Mouse (Mus musculus) cortical plate, adult 2 months (tissue): ENCODE results near the gene Eml2. TPM values are rescaled to one million over a fixed set of nuclear protein-coding genes. Genes with fewer than 3 reads are reported as not detected.
A peak's percentile ranks its signal among the peaks of the same experiment; 100 is the strongest.

Experiments used
- H3K27ac ChIP-seq: fragments of 200-500 bp; 2 replicates; pipeline ENCODE4 v1.5.1; 2012; ENCODE audit warnings: low read length, control low read depth, inconsistent platforms; ENCODE audit not compliant: insufficient read depth
- H3K4me1 ChIP-seq: fragments of 200-500 bp; 2 replicates; pipeline ENCODE4 v1.6.1; 2011; ENCODE audit warnings: low read length; ENCODE audit not compliant: control insufficient read depth, insufficient read depth
- H3K4me3 ChIP-seq: fragments of 200-500 bp; 2 replicates; pipeline ENCODE4 v1.5.1; 2011; ENCODE audit warnings: mild to moderate bottlenecking, low read length, control low read depth; ENCODE audit not compliant: insufficient read depth
- CTCF ChIP-seq: fragments of 200-500 bp; IDR thresholded peaks from 2 replicates; pipeline ENCODE4 v1.5.1; 2011; ENCODE audit warnings: mild to moderate bottlenecking, control low read depth, low read length; ENCODE audit not compliant: insufficient read depth; ENCODE audit errors: extremely low read depth
- POLR2A ChIP-seq: fragments of 200-500 bp; IDR thresholded peaks from 2 replicates; pipeline ENCODE4 v1.6.1; 2011; ENCODE audit warnings: mild to moderate bottlenecking, low read length, control low read depth; ENCODE audit not compliant: insufficient read depth; ENCODE audit errors: extremely low read depth
- polyA plus RNA-seq: library from polyadenylated mRNA; depleted of rRNA; stranded (reverse); fragments of >200 nt; gene quantifications from 2 replicates; pipeline ENCODE4 v1.2.3, GENCODE M21; 2012

The Eml2 gene
- polyA plus RNA-seq, 1 experiment = 156 TPM

DNA sequence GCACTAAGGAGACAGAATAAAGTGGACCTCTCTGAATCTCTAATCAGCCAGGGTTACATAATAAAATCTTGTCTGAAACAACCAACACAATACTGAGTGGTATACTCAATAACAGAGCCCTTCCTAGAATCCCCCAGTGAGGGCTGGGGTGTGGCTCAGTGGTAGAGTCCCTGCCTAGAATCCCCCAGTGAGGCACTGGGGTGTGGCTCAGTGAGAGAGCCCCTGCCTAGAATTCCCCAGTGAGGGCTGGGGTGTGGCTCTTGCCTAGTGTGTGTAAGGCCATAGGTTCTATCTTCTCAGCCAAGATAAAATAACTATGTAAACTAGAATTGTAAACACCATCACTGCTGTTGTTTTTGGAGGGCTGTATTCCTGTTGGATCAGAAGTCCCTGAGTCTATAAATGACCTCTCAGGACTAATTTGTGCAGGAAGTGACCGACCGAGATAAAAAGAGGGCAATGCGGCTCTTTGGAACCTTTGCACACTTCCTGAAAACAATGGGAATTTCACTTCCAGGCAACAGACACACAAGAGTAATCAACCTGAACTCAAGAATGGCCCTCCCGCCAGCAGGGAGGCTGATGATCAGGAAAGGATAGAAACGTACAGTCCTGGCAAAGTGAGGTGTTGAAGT lies 34.9 kb downstream of the Eml2 start:
- no peak for TF ChIP-seq CTCF
- no peak for TF ChIP-seq POLR2A
- Histone ChIP-seq H3K4me1 (0 out of 2 replicates have a peak, but pooled peaks cover 2% of the 10 kb centered on the region), H3K27ac (no peak overlapping the region), H3K4me3 (no peak overlapping the region)

DNA sequence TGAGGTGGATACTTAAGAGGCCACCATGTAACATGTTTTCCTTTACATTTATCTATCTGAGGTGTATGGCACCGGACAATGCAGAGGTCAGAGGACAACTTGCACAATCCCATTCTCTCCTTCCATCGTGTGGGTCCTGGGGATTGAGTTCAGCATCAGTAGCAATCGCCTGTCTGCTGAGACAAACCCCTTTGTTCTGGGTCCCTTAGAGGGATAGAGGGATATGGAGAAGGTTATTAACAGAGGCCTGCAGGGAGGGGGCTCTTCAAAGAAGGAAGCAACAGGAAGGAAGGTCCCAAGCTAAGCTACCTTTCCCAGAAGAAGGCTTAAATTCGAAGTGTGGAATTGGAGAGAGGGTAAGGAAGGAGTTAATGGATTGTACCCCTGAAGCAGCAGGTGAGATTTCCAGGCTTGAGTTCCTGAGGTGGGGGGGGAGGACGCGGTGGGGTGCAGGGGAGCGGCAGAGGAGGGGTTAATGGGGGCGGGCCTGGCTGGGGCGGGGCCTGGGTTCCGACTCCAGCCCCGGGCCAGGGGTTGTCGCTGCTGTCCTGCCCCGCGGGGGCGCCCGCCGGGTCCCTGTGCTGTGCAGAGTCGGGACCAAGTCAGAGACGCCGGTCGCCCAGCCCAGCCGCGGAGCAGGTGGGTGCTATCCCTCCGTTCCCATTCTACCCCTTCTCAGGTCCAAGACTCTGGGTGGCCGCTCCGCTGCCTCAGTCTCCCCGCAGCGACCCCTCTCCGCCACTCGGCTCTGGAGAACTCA lies 36.0 kb downstream of the Eml2 start, which contains the start of gene Gpr4:
TSS of gene Gpr4 (plus strand) at position 543 of the 760 bp plus-strand sequence.
- no peak for TF ChIP-seq POLR2A
- TF ChIP-seq CTCF = no peak
- Histone ChIP-seq H3K4me3 (peak within 1 kb of the TSS; percentile 36), H3K27ac (peak within 1 kb of the TSS; percentile 27; the same call in 1 of the 2 replicates), H3K4me1 (0 out of 2 replicates have a peak, but pooled peaks cover 2% of the 10 kb centered on the region)

DNA sequence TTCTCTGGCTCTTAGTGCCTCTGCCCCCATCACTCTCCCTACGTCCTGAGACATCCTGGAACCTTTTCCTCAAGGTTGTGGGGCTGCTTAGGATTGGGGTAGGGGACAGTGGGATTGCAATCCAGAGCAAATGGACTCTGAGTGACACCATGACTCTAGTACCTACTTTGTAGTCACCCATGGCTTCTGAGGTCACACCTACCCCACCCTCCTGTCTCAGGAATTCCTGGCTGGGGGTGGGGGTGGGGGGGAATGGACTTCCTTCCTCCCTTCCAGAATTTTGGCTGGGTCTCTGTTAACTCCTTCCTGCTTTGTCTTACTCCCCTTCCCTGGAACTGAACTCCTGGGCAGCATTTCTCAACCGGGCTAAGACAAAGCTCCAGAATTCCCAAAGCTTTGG lies 37.2 kb downstream of the Eml2 start:
- Histone ChIP-seq H3K4me1 (0 out of 2 replicates have a peak, but pooled peaks cover 2% of the 10 kb centered on the region), H3K27ac (no peak overlapping the region), H3K4me3 (peak overlapping the region; percentile 36)
- TF ChIP-seq CTCF (no peak), POLR2A (no peak)

DNA sequence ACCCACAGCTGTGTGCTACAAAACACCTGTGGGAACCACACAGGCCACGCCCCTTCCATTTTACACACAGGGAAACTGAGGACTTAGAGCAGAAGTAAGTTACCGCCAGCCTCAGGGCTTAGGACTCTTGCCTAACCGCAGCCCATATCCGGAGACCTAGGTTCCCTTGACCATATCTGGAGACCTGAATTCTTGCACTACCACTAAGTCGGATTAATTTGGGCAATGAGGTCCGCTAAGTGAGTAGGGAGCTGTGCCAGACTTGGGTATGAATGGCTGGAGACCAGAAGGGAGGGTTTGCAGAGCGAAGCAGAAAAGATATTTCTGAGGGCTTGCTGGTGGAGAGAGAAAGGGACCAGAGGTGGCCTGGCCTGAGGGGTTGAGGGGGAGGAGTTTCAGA lies 38.1 kb downstream of the Eml2 start:
- TF ChIP-seq POLR2A (no peak), CTCF (no peak)
- 0 out of 2 replicates have a peak, but pooled peaks cover 2% of the 10 kb centered on the region for H3K4me1 ChIP-seq

DNA sequence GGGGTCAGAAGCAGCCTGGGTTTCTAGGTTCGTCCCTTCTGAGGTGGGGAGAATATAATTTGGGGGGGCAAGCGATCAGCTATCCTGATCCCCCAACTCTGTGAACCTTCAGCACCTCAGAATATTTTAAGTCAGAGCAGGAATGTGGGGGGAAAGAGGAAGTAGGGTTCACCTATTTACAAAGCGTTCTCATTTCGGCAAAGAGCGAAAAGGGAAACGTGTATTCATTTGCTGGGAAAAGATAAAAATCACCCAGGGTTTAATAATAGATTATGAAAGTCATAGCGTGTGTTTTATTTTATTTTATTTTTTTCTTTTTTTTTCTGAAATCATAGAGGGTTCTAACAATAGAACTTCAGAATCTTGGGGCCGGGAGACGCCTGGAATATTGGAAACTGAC lies 38.7 kb downstream of the Eml2 start:
- 0 out of 2 replicates have a peak, but pooled peaks cover 2% of the 10 kb centered on the region for H3K4me1 ChIP-seq
- no peak overlapping the region for H3K27ac ChIP-seq
- TF ChIP-seq CTCF = no peak
- H3K4me3 ChIP-seq = no peak overlapping the region

More for the DNA sequence above, 38.1 kb downstream of the Eml2 start:
- Histone ChIP-seq H3K4me3 (no peak overlapping the region), H3K27ac (peak overlapping the region; percentile 17; the same call in 1 of the 2 replicates)

DNA sequence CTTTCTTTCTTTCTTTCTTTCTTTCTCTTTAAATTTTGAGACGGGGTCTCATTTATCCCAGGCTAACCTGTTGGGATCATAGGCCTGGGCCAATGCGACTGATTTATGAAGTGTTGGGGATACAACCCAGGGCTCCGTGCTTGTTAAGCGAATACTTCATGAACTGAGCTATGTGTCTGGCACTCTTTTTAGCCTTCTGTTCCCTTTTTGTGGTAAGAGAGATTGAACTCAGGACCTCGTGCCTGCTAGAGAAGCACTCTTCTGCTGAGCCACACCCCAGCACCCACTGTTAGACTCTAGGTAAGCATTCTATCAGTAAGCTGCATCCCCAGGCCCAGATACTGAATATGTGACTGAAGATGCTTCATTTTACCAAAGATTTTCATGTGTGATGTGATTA lies 41.3 kb downstream of the Eml2 start:
- Histone ChIP-seq H3K4me3 (no peak overlapping the region), H3K27ac (no peak overlapping the region), H3K4me1 (no peaks in the 10 kb centered on the region)
- TF ChIP-seq CTCF (no peak), POLR2A (no peak)

DNA sequence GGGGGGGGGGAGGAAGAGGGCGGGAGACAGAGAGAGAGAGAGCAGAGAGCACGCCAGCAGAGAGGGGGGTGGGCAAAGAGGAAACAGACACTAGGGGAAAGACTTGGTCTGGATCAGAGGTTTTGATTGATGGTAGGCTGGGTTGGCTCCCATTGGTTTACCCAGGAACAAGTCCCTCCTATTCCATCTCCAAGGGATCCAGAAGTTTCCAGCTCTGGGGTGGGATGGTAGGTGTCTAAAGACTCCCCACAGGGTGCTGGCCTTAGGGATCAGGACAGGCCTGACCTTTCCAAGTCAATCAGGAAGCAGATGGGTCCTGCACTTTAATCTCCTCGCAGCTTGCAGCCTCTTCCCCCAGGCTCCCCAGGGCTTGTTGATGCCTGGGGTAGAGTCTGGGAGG lies 41.7 kb downstream of the Eml2 start:
- no peak overlapping the region for H3K4me3 ChIP-seq
- no peaks in the 10 kb centered on the region for H3K4me1 ChIP-seq
- TF ChIP-seq POLR2A (no peak), CTCF (no peak)
- no peak overlapping the region for H3K27ac ChIP-seq

DNA sequence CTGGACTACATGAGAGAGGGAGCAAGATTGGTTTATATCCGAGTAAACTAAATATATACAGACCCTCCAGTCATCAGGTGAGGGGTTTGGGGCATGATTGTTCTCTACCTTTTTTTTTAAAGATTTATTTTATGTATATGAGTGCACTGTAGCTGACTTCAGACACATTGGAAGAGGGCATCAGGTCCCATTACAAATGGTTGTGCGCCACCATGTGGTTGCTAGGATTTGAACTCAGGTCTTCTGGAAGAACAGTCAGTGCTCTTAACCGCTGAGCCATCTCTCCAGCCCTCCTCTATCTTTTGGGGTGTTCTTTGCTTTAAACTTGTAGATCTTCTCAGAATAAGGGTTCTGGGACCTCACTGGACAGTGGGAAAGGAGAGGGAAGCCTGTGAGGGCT lies 43.8 kb downstream of the Eml2 start:
- H3K4me1 ChIP-seq = no peaks in the 10 kb centered on the region
- TF ChIP-seq CTCF (no peak), POLR2A (no peak)
- H3K27ac ChIP-seq = no peak overlapping the region
- no peak overlapping the region for H3K4me3 ChIP-seq

DNA sequence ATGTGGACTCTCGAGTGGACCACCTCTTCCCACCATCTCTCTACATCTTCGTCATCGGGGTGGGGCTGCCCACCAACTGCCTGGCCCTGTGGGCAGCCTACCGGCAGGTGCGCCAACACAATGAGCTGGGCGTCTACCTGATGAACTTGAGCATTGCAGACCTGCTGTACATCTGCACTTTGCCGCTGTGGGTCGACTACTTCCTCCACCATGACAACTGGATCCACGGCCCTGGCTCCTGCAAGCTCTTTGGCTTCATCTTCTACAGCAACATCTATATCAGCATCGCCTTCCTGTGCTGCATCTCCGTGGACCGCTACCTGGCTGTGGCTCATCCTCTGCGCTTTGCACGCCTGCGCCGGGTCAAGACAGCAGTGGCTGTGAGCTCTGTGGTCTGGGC lies 46.0 kb downstream of the Eml2 start:
- H3K4me1 ChIP-seq = no peaks in the 10 kb centered on the region
- TF ChIP-seq POLR2A (no peak), CTCF (no peak)

DNA sequence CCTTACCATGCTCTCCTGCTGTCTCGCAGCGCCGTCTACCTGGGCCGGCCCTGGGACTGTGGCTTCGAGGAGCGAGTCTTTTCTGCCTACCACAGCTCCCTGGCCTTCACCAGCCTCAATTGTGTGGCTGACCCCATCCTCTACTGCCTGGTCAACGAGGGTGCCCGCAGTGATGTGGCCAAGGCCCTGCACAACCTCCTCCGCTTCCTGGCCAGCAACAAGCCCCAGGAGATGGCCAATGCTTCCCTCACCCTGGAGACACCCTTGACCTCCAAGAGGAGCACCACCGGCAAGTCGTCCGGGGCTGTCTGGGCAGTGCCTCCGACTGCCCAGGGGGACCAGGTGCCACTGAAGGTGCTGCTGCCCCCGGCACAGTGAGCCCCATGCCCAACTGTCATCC lies 46.7 kb downstream of the Eml2 start:
- H3K4me1 ChIP-seq = no peaks in the 10 kb centered on the region
- TF ChIP-seq CTCF (no peak), POLR2A (no peak)
- H3K27ac ChIP-seq = no peak overlapping the region
- no peak overlapping the region for H3K4me3 ChIP-seq

More for the DNA sequence above, 46.0 kb downstream of the Eml2 start:
- Histone ChIP-seq H3K4me3 (no peak overlapping the region), H3K27ac (no peak overlapping the region)
